Mouse (Mus musculus): ENCODE measurements at regions not wholly inside any gene's neighbourhood (a gene's known extent, or its start where the extent isn't known, plus 50 kb on each side); places are given as distances from the start of the nearest gene placed in this dataset.

GRCm38 (mm10) chr12:98023655-98024054, 235.6 kb downstream of the Galc start:
- TF ChIP-seq CTCF (IDR thresholded peaks at IDR 0.05; ENCODE audit: borderline replicate concordance, insufficient read depth, low read depth, low read length), result no peak
- TF ChIP-seq POLR2A (IDR thresholded peaks at IDR 0.05; ENCODE audit: borderline replicate concordance, insufficient read depth, low read length), result no peak
- WGBS, result 27% methylated on average over 6 of the region's 6 CpGs
- DNase-seq, result no peak

GRCm38 (mm10) chr12:98014607-98015278, 244.5 kb downstream of the Galc start:
- no peak for DNase-seq
- 34% methylated on average over 8 of the region's 8 CpGs for WGBS
- Histone ChIP-seq H3K4me1 (ENCODE audit: control insufficient read depth, insufficient read depth, low read length) (no peaks in the 10 kb centered on the region), H3K4me3 (replicated peaks; ENCODE audit: insufficient read depth, low read depth, low read length) (no peak overlapping the region), H3K27ac (ENCODE audit: insufficient read depth, low read length) (no peak overlapping the region), H3K27me3 (ENCODE audit: control insufficient read depth, insufficient read depth, low read length) (no peaks in the 10 kb centered on the region)
- TF ChIP-seq POLR2A (IDR thresholded peaks at IDR 0.05; ENCODE audit: borderline replicate concordance, insufficient read depth, low read length) (no peak), CTCF (IDR thresholded peaks at IDR 0.05; ENCODE audit: borderline replicate concordance, insufficient read depth, low read depth, low read length) (no peak)

More at GRCm38 (mm10) chr12:98023655-98024054, 235.6 kb downstream of the Galc start:
- Histone ChIP-seq H3K4me3 (replicated peaks; ENCODE audit: insufficient read depth, low read depth, low read length) (no peak overlapping the region), H3K4me1 (ENCODE audit: control insufficient read depth, insufficient read depth, low read length) (no peaks in the 10 kb centered on the region), H3K27ac (ENCODE audit: insufficient read depth, low read length) (no peak overlapping the region), H3K27me3 (ENCODE audit: control insufficient read depth, insufficient read depth, low read length) (no peaks in the 10 kb centered on the region)

- WGBS, result 95% methylated on average over 2 of the region's 2 CpGs
- no peak for TF ChIP-seq POLR2A (IDR thresholded peaks at IDR 0.05; ENCODE audit: borderline replicate concordance, insufficient read depth, low read length)
- no peak for TF ChIP-seq CTCF (IDR thresholded peaks at IDR 0.05; ENCODE audit: borderline replicate concordance, insufficient read depth, low read depth, low read length)
- Histone ChIP-seq H3K4me3 (replicated peaks; ENCODE audit: insufficient read depth, low read depth, low read length) (no peak overlapping the region), H3K27me3 (ENCODE audit: control insufficient read depth, insufficient read depth, low read length) (no peaks in the 10 kb centered on the region), H3K4me1 (ENCODE audit: control insufficient read depth, insufficient read depth, low read length) (no peaks in the 10 kb centered on the region), H3K27ac (ENCODE audit: insufficient read depth, low read length) (no peak overlapping the region)
- DNase-seq, result no peak
Measured at GRCm38 (mm10) chr12:98009175-98009574, 250.1 kb downstream of the Galc start.

- whole genome bisulfite sequencing, result 45% methylated on average over 5 of the region's 5 CpGs
- H3K4me3 ChIP-seq (replicated peaks; ENCODE audit: insufficient read depth, low read depth, low read length), result no peak overlapping the region
- no peaks in the 10 kb centered on the region for H3K4me1 ChIP-seq (ENCODE audit: control insufficient read depth, insufficient read depth, low read length)
- H3K27me3 ChIP-seq (ENCODE audit: control insufficient read depth, insufficient read depth, low read length), result no peaks in the 10 kb centered on the region
- TF ChIP-seq POLR2A (IDR thresholded peaks at IDR 0.05; ENCODE audit: borderline replicate concordance, insufficient read depth, low read length) (no peak), CTCF (IDR thresholded peaks at IDR 0.05; ENCODE audit: borderline replicate concordance, insufficient read depth, low read depth, low read length) (no peak)
- no peak overlapping the region for H3K27ac ChIP-seq (ENCODE audit: insufficient read depth, low read length)
- DNase-seq, result no peak
Measured at GRCm38 (mm10) chr12:98005671-98006469, 253.4 kb downstream of the Galc start.

GRCm38 (mm10) chr12:98002217-98002616, 257.0 kb downstream of the Galc start:
- Histone ChIP-seq H3K4me3 (replicated peaks; ENCODE audit: insufficient read depth, low read depth, low read length) (no peak overlapping the region), H3K27me3 (ENCODE audit: control insufficient read depth, insufficient read depth, low read length) (no peaks in the 10 kb centered on the region), H3K27ac (ENCODE audit: insufficient read depth, low read length) (no peak overlapping the region), H3K4me1 (ENCODE audit: control insufficient read depth, insufficient read depth, low read length) (no peaks in the 10 kb centered on the region)
- WGBS, result 54% methylated on average over 5 of the region's 5 CpGs
- no peak for DNase-seq
- TF ChIP-seq CTCF (IDR thresholded peaks at IDR 0.05; ENCODE audit: borderline replicate concordance, insufficient read depth, low read depth, low read length) (no peak), POLR2A (IDR thresholded peaks at IDR 0.05; ENCODE audit: borderline replicate concordance, insufficient read depth, low read length) (no peak)

GRCm38 (mm10) chr12:97994884-97995283, 264.4 kb downstream of the Galc start:
- H3K27me3 ChIP-seq (ENCODE audit: control insufficient read depth, insufficient read depth, low read length), result no peaks in the 10 kb centered on the region; the same call in 1 of the 2 replicates
- no peak for TF ChIP-seq CTCF (IDR thresholded peaks at IDR 0.05; ENCODE audit: borderline replicate concordance, insufficient read depth, low read depth, low read length)
- TF ChIP-seq POLR2A (IDR thresholded peaks at IDR 0.05; ENCODE audit: borderline replicate concordance, insufficient read depth, low read length), result no peak
- WGBS, result 51% methylated on average over 1 of the region's 1 CpGs
- H3K27ac ChIP-seq (ENCODE audit: insufficient read depth, low read length), result no peak overlapping the region
- no peaks in the 10 kb centered on the region for H3K4me1 ChIP-seq (ENCODE audit: control insufficient read depth, insufficient read depth, low read length)
- no peak for DNase-seq
- H3K4me3 ChIP-seq (replicated peaks; ENCODE audit: insufficient read depth, low read depth, low read length), result no peak overlapping the region

DNA sequence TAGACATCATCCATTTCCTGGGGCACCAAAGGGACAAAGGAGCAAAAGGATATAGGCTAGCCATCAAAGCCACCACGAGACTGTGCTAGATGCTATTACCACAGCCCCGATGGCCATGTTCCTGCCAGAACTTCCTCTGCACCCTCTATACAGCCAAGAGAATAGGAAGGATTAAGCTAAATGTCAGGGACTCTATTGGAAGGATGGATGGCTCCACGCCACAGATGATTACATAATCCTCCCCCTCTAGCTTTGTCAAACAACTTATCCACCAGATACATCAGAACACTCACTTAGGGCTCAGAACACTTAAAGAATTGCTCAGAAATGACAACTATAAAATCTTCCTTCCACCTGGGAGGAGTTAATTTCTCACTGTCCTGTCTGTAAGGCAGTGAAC, 265.3 kb downstream of the Galc start:
- no peaks in the 10 kb centered on the region; the same call in 1 of the 2 replicates for H3K27me3 ChIP-seq (ENCODE audit: control insufficient read depth, insufficient read depth, low read length)
- 82% methylated on average over 3 of the region's 3 CpGs for WGBS
- H3K27ac ChIP-seq (ENCODE audit: insufficient read depth, low read length), result no peak overlapping the region
- DNase-seq, result no peak
- H3K4me3 ChIP-seq (replicated peaks; ENCODE audit: insufficient read depth, low read depth, low read length), result no peak overlapping the region
- H3K4me1 ChIP-seq (ENCODE audit: control insufficient read depth, insufficient read depth, low read length), result no peaks in the 10 kb centered on the region
- TF ChIP-seq POLR2A (IDR thresholded peaks at IDR 0.05; ENCODE audit: borderline replicate concordance, insufficient read depth, low read length) (no peak), CTCF (IDR thresholded peaks at IDR 0.05; ENCODE audit: borderline replicate concordance, insufficient read depth, low read depth, low read length) (no peak)

GRCm38 (mm10) chr12:97983390-97983789, 275.9 kb downstream of the Galc start:
- 98% methylated on average over 1 of the region's 1 CpGs for WGBS
- no peak for DNase-seq
- Histone ChIP-seq H3K4me3 (replicated peaks; ENCODE audit: insufficient read depth, low read depth, low read length) (no peak overlapping the region), H3K4me1 (ENCODE audit: control insufficient read depth, insufficient read depth, low read length) (no peaks in the 10 kb centered on the region; the same call in 1 of the 2 replicates), H3K27me3 (ENCODE audit: control insufficient read depth, insufficient read depth, low read length) (no peaks in the 10 kb centered on the region), H3K27ac (ENCODE audit: insufficient read depth, low read length) (no peak overlapping the region)
- TF ChIP-seq CTCF (IDR thresholded peaks at IDR 0.05; ENCODE audit: borderline replicate concordance, insufficient read depth, low read depth, low read length) (no peak), POLR2A (IDR thresholded peaks at IDR 0.05; ENCODE audit: borderline replicate concordance, insufficient read depth, low read length) (no peak)

Measured in cerebellum, adult 2 months (tissue).